Mouse (Mus musculus): ENCODE data around the gene Pla2g2d.

DNA sequence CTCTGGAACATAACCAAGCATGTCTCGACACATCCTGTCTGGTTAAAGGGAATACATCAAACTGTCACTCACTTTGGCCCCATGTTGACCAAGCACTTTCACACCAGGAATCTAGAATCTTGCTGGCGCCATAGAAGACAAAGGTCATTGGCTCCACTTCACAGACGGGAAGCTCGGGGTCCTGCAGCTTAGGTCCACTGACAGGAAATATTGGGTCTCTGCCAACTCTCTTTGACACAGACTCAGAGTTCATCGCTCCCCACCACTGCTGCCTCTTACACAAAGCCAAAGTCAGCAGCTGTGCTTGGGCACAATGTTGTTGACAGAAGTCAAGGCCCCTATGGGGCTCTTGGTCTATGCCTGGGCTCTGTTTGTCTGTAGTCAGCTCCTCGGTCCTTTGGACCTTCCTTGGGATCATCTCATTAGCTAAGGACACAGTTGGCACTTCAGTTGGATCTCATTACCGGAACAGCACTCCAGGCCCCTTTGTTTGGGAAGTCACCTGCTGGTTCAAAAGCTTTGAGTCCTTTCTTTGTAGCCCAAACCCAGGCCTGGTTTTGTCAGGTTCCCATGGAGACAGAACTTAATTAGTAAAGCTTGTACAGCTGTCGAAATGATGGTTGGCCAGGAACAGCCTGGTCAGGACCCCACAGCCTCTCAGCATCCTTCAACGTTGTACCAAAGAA, 46.4 kb upstream of the Pla2g2d start:
- TF ChIP-seq POLR2A (IDR thresholded peaks at IDR 0.05; ENCODE audit: borderline replicate concordance, control insufficient read depth, low read depth, low read length) (no peak), CTCF (IDR thresholded peaks at IDR 0.05; ENCODE audit: control insufficient read depth, insufficient read depth, low read length) (no peak)

Data from bone marrow, adult 2 months (tissue).